Mouse (Mus musculus): Measurements from ENCODE around the gene Antxr1.
A peak's percentile ranks its signal among the peaks of the same experiment; 100 is the strongest.

Gene Antxr1

GRCm38 (mm10) chr6:87292911-87293851, 42.4 kb downstream of the Antxr1 start:
- DNase-seq (ENCODE audit: low spot score in 2 of 2), result no peak

GRCm38 (mm10) chr6:87287251-87287650, 48.4 kb downstream of the Antxr1 start:
- DNase-seq (ENCODE audit: low spot score in 2 of 2), result no peak

GRCm38 (mm10) chr6:87285365-87285749, 50.3 kb downstream of the Antxr1 start:
- DNase-seq (ENCODE audit: low spot score in 2 of 2), result no peak

GRCm38 (mm10) chr6:87284716-87285364, 50.8 kb downstream of the Antxr1 start:
- no peak for DNase-seq (ENCODE audit: low spot score in 2 of 2)

GRCm38 (mm10) chr6:87282346-87282781, 53.3 kb downstream of the Antxr1 start:
- DNase-seq (ENCODE audit: low spot score in 2 of 2), result peak in 1 of 2 experiments; percentile 60

GRCm38 (mm10) chr6:87281771-87282170, 53.9 kb downstream of the Antxr1 start:
- DNase-seq (ENCODE audit: low spot score in 2 of 2), result no peak

- no peak for DNase-seq (ENCODE audit: low spot score in 2 of 2)
Observed at GRCm38 (mm10) chr6:87278151-87278550, 57.5 kb downstream of the Antxr1 start.

GRCm38 (mm10) chr6:87277527-87277926, 58.1 kb downstream of the Antxr1 start:
- peak in 1 of 2 experiments; percentile 56 for DNase-seq (ENCODE audit: low spot score in 2 of 2)

- DNase-seq (ENCODE audit: low spot score in 2 of 2), result no peak
Observed at GRCm38 (mm10) chr6:87276941-87277340, 58.7 kb downstream of the Antxr1 start.

GRCm38 (mm10) chr6:87274779-87275178, 60.8 kb downstream of the Antxr1 start:
- no peak for DNase-seq (ENCODE audit: low spot score in 2 of 2)

- DNase-seq (ENCODE audit: low spot score in 2 of 2), result no peak
Observed at GRCm38 (mm10) chr6:87273791-87274190, 61.8 kb downstream of the Antxr1 start.

GRCm38 (mm10) chr6:87273141-87273540, 62.5 kb downstream of the Antxr1 start:
- DNase-seq (ENCODE audit: low spot score in 2 of 2), result no peak

- no peak for DNase-seq (ENCODE audit: low spot score in 2 of 2)
Observed at GRCm38 (mm10) chr6:87272202-87272601, 63.4 kb downstream of the Antxr1 start.

- no peak for DNase-seq (ENCODE audit: low spot score in 2 of 2)
Observed at GRCm38 (mm10) chr6:87270452-87270851, 65.2 kb downstream of the Antxr1 start.

- no peak for DNase-seq (ENCODE audit: low spot score in 2 of 2)
Observed at GRCm38 (mm10) chr6:87269950-87270349, 65.7 kb downstream of the Antxr1 start.

- no peak for DNase-seq (ENCODE audit: low spot score in 2 of 2)
Observed at GRCm38 (mm10) chr6:87262666-87263065, 73.0 kb downstream of the Antxr1 start.

GRCm38 (mm10) chr6:87258976-87259375, 76.6 kb downstream of the Antxr1 start:
- DNase-seq (ENCODE audit: low spot score in 2 of 2), result no peak

- no peak for DNase-seq (ENCODE audit: low spot score in 2 of 2)
Observed at GRCm38 (mm10) chr6:87257981-87258775, 77.4 kb downstream of the Antxr1 start.

- DNase-seq (ENCODE audit: low spot score in 2 of 2), result no peak
Observed at GRCm38 (mm10) chr6:87257471-87257870, 78.2 kb downstream of the Antxr1 start.

GRCm38 (mm10) chr6:87255668-87256067, 80.0 kb downstream of the Antxr1 start:
- DNase-seq (ENCODE audit: low spot score in 2 of 2), result no peak

- DNase-seq (ENCODE audit: low spot score in 2 of 2), result no peak
Observed at GRCm38 (mm10) chr6:87254756-87255155, 80.9 kb downstream of the Antxr1 start.

GRCm38 (mm10) chr6:87251716-87252115, 83.9 kb downstream of the Antxr1 start:
- no peak for DNase-seq (ENCODE audit: low spot score in 2 of 2)
